Mouse (Mus musculus): ENCODE results near the gene Ros1. TPM values are rescaled to one million over a fixed set of nuclear protein-coding genes. Genes with fewer than 3 reads are reported as not detected.

The Ros1 gene
- total and polyA plus RNA-seq, 2 experiments from 2014 or later, result not detected

DNA sequence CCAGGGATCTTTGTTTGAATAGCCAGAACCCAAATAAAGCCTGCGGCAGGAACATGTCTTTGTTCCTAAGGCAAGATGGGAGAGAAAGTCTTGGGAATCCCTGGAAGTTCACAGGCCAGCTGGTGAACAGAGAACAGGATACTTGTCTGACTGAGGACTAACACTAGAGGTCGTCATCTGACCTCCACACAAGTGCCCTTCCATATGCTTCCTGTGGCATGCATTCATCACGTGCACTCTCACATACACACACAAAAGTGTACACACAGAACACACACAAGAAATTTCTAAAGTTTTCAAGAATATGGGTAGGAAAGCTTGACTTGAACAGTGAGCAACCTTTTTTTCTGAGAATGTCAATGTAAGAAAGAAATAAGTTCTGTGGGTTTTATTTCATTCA, 34.4 kb downstream of the Ros1 start:
- Histone ChIP-seq H3K4me2 (ENCODE audit: low read depth, low read length) (no peak overlapping the region), H3K4me1 (ENCODE audit: insufficient read depth, low read length) (no peaks in the 10 kb centered on the region), H3K9me3 (ENCODE audit: low read length) (no peaks in the 10 kb centered on the region), H3K4me3 (ENCODE audit: low read length) (no peak overlapping the region), H3K27ac (no peak overlapping the region), H3K27me3 (ENCODE audit: insufficient read depth, low read length) (no peaks in the 10 kb centered on the region), H3K9ac (replicated peaks; ENCODE audit: low read length) (no peak overlapping the region), H3K36me3 (ENCODE audit: insufficient read depth, low read length) (no peaks in the 10 kb centered on the region)
- ATAC-seq (no peak), DNase-seq (ENCODE audit: low spot score) (no peak)
- 54% methylated on average over 3 of the region's 3 CpGs for WGBS
- no peak for TF ChIP-seq CTCF (IDR thresholded peaks at IDR 0.05; ENCODE audit: low read depth)

DNA sequence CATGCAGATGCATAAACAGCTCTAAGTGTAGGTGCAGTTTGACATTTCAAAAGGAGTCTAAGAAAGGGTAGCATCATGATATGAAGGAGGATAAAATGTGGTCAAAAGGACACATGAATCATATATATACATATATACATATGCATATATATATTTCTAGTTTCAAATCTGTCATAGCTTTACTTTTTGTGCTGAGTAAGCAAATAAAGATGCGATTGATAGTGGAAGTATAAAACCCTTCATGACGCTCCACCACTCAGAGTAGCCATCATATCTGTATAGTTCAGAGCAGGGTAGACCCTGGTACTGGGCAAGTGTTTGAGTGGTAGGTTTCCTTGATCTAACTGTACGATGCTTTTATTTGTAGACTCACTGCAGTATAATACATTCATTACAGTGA, 35.3 kb downstream of the Ros1 start:
- H3K27ac ChIP-seq, result no peak overlapping the region
- no peak for TF ChIP-seq CTCF (IDR thresholded peaks at IDR 0.05; ENCODE audit: low read depth)
- no peaks in the 10 kb centered on the region for H3K9me3 ChIP-seq (ENCODE audit: low read length)
- ATAC-seq (no peak), DNase-seq (ENCODE audit: low spot score) (no peak)
- H3K36me3 ChIP-seq (ENCODE audit: insufficient read depth, low read length), result no peaks in the 10 kb centered on the region
- H3K4me1 ChIP-seq (ENCODE audit: insufficient read depth, low read length), result no peaks in the 10 kb centered on the region
- H3K4me3 ChIP-seq (ENCODE audit: low read length), result no peak overlapping the region
- H3K9ac ChIP-seq (replicated peaks; ENCODE audit: low read length), result no peak overlapping the region
- WGBS, result 95% methylated on average over 3 of the region's 3 CpGs
- H3K27me3 ChIP-seq (ENCODE audit: insufficient read depth, low read length), result no peaks in the 10 kb centered on the region
- no peak overlapping the region for H3K4me2 ChIP-seq (ENCODE audit: low read depth, low read length)

DNA sequence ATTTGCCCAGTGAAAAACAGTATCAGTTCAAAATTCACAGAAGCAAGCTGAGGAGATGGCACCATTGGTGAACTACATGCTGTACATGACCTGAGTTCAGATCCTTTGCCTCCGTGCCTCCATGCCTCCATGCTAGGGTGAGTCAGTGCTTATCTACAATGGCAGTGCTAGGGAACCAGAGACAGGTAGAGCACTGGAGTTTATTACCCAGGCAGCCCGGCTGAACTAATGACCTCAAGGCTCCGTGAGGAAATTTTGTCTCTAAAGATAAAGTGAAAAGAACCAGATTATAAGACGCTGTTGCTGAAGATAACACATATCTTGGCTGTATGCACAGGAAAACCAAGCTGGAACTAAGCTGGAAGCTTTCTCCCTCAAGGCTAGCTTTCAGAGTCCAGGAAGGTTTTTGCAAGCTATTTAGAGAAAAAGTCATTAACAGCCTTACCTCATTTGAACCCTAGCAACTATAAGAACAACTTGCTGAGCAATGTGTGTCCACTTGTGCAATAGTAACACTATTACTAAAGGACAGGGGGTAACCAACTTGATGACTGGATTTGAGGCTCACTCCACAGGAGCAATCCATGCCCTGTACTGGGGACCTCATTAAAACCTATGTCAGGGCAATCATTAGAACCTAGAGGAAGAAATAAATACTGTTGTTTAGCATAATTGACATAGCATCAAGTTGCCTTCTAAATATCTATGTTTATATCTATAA, 61.5 kb downstream of the Ros1 start:
- no peak overlapping the region for H3K9ac ChIP-seq (replicated peaks; ENCODE audit: low read length)
- DNase-seq (ENCODE audit: low spot score) (no peak), ATAC-seq (no peak)
- no peaks in the 10 kb centered on the region for H3K4me1 ChIP-seq (ENCODE audit: insufficient read depth, low read length)
- 81% methylated on average over 4 of the region's 4 CpGs for whole genome bisulfite sequencing
- H3K4me3 ChIP-seq (ENCODE audit: low read length), result no peak overlapping the region
- no peaks in the 10 kb centered on the region for H3K27me3 ChIP-seq (ENCODE audit: insufficient read depth, low read length)
- H3K4me2 ChIP-seq (ENCODE audit: low read depth, low read length), result no peak overlapping the region
- H3K27ac ChIP-seq, result no peak overlapping the region
- no peaks in the 10 kb centered on the region for H3K36me3 ChIP-seq (ENCODE audit: insufficient read depth, low read length)
- TF ChIP-seq CTCF (IDR thresholded peaks at IDR 0.05; ENCODE audit: low read depth), result no peak
- no peaks in the 10 kb centered on the region for H3K9me3 ChIP-seq (ENCODE audit: low read length)

DNA sequence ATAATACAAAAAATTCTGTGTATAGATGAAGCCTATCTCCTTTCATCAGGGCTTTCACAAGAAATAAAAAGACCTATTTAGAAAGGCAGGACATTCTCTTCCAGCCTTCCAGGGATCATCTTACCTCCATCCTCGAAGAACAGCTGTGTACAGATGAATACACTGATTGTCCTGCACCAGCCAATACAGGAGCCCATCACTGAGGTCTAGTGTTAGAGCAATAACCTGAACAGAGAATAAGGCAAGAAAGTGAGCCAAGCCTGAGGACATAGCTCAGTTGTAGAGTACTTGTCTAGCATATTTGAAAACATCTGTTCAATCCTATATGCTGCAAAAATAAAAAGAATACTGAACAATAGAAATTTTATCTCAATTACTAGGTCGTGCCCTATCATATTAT, 64.3 kb downstream of the Ros1 start:
- no peaks in the 10 kb centered on the region for H3K9me3 ChIP-seq (ENCODE audit: low read length)
- no peak overlapping the region for H3K27ac ChIP-seq
- H3K9ac ChIP-seq (replicated peaks; ENCODE audit: low read length), result no peak overlapping the region
- WGBS, result 60% methylated on average over 2 of the region's 2 CpGs
- DNase-seq (ENCODE audit: low spot score) (no peak), ATAC-seq (no peak)
- no peaks in the 10 kb centered on the region for H3K27me3 ChIP-seq (ENCODE audit: insufficient read depth, low read length)
- H3K4me2 ChIP-seq (ENCODE audit: low read depth, low read length), result no peak overlapping the region
- no peaks in the 10 kb centered on the region for H3K4me1 ChIP-seq (ENCODE audit: insufficient read depth, low read length)
- H3K4me3 ChIP-seq (ENCODE audit: low read length), result no peak overlapping the region
- TF ChIP-seq CTCF (IDR thresholded peaks at IDR 0.05; ENCODE audit: low read depth), result no peak
- H3K36me3 ChIP-seq (ENCODE audit: insufficient read depth, low read length), result no peaks in the 10 kb centered on the region

DNA sequence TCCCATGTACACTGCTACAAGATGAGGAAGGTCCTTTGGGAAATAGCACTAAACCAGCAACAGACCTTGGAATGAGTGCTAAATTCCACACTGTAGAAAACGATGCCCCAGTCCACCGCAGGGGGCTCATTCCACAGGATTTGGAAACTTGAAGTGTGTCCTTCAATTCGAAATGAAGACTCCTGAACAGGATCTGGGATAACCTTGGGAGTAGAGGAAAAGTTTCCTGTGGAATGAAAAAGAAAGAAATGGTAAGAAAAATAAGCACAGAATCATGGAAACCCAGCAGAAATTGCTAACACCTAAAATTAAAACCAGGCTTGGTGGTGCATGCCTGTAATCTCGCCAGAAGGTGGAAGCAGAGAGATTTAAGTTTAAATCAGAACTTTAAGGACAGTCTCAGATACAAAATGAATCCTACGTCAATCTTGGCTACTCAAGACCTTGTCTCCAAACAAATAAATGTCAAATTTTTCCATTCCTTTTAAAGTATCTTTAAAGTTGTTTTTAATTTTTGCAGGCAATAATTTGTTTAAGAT, 66.1 kb downstream of the Ros1 start:
- DNase-seq (ENCODE audit: low spot score), result peak; percentile 39
- no peak for ATAC-seq
- peak; percentile 46 for TF ChIP-seq CTCF (IDR thresholded peaks at IDR 0.05; ENCODE audit: low read depth)
- no peak overlapping the region for H3K9ac ChIP-seq (replicated peaks; ENCODE audit: low read length)
- H3K4me3 ChIP-seq (ENCODE audit: low read length), result no peak overlapping the region
- H3K27me3 ChIP-seq (ENCODE audit: insufficient read depth, low read length), result no peaks in the 10 kb centered on the region
- H3K36me3 ChIP-seq (ENCODE audit: insufficient read depth, low read length), result no peaks in the 10 kb centered on the region
- H3K4me2 ChIP-seq (ENCODE audit: low read depth, low read length), result no peak overlapping the region
- H3K27ac ChIP-seq, result no peak overlapping the region
- no peaks in the 10 kb centered on the region for H3K4me1 ChIP-seq (ENCODE audit: insufficient read depth, low read length)
- 56% methylated on average over 5 of the region's 5 CpGs for WGBS
- no peaks in the 10 kb centered on the region for H3K9me3 ChIP-seq (ENCODE audit: low read length)

DNA sequence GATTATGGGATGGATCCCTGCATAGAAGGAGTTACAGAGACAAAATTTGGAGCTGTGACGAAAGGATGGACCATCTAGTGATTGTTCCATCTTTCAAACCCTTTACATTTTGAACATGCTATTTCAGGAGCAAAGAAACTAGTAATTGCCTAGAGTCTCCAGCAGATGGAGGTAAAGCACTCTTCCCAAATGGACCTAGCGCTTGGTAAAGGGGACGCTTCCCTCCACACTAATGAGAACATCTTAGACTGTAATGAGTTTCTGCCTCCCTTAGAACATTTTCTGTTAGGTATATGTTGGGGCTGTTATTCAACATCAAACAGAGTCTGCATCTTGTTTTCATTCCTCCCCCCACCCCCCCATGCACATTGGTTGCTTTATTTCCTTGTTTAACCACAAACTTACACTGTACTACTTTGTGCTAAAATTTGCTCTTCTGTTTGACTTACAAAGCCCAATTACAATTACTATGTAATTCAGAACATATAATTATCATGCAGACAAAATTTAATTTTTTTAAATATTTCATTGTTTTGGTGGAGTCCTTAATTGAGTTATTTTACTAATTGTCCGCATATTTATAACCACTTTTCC, 88.8 kb downstream of the Ros1 start:
- Histone ChIP-seq H3K9ac (replicated peaks; ENCODE audit: low read length) (no peak overlapping the region), H3K4me3 (ENCODE audit: low read length) (no peak overlapping the region), H3K9me3 (ENCODE audit: low read length) (no peaks in the 10 kb centered on the region), H3K4me1 (ENCODE audit: insufficient read depth, low read length) (no peaks in the 10 kb centered on the region), H3K27me3 (ENCODE audit: insufficient read depth, low read length) (no peaks in the 10 kb centered on the region), H3K27ac (no peak overlapping the region), H3K4me2 (ENCODE audit: low read depth, low read length) (no peak overlapping the region), H3K36me3 (ENCODE audit: insufficient read depth, low read length) (no peaks in the 10 kb centered on the region)
- peak; percentile 83 for TF ChIP-seq CTCF (IDR thresholded peaks at IDR 0.05; ENCODE audit: low read depth)
- ATAC-seq, result peak; percentile 79
- WGBS, result 38% methylated on average over 4 of the region's 4 CpGs
- DNase-seq (ENCODE audit: low spot score), result peak; percentile 81

DNA sequence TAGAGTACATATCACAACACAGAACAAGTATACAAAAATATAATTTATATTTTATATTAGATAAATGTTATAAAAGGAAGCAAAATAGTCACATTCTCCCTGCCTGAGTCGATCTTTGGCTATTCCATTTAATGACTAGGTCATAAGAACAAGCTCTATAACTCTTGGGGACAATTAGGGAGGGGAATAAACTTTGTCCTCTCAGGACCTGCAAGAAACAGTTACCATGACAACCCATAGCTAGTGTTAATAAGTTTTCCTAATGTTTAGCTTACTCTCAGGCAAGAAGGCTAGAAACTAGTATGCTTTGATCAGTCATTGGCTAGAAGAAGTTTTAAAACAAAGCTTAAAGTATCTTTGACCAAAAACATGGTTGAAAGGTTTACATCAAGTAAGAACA, 93.8 kb downstream of the Ros1 start:
- H3K4me2 ChIP-seq (ENCODE audit: low read depth, low read length), result no peak overlapping the region
- no peak for DNase-seq (ENCODE audit: low spot score)
- no peaks in the 10 kb centered on the region for H3K36me3 ChIP-seq (ENCODE audit: insufficient read depth, low read length)
- no peaks in the 10 kb centered on the region for H3K27me3 ChIP-seq (ENCODE audit: insufficient read depth, low read length)
- no peak for ATAC-seq
- no peak for TF ChIP-seq CTCF (IDR thresholded peaks at IDR 0.05; ENCODE audit: low read depth)
- H3K27ac ChIP-seq, result no peak overlapping the region
- no peaks in the 10 kb centered on the region for H3K9me3 ChIP-seq (ENCODE audit: low read length)
- WGBS, result 72% methylated on average over 1 of the region's 1 CpGs
- no peak overlapping the region for H3K4me3 ChIP-seq (ENCODE audit: low read length)
- no peaks in the 10 kb centered on the region for H3K4me1 ChIP-seq (ENCODE audit: insufficient read depth, low read length)
- no peak overlapping the region for H3K9ac ChIP-seq (replicated peaks; ENCODE audit: low read length)

All from hindbrain, postnatal 0 days (tissue).